Mouse (Mus musculus): ENCODE results near the gene Khdrbs1.

- no peak for TF ChIP-seq CTCF (IDR thresholded peaks at IDR 0.05; ENCODE audit: control insufficient read depth, insufficient read depth, insufficient read length)
- TF ChIP-seq USF1 (IDR thresholded peaks at IDR 0.05; ENCODE audit: low read depth) = no peak
- no peak for TF ChIP-seq MYOD1 (IDR thresholded peaks at IDR 0.05; ENCODE audit: control insufficient read depth, insufficient read length, low read depth)
- no peak for TF ChIP-seq CEBPB (IDR thresholded peaks at IDR 0.05; ENCODE audit: low read depth)
These were observed 48.4 kb upstream of the Khdrbs1 start for GRCm38 (mm10) chr4:129790475-129790874.

All from C2C12 (cell line).